In genomic region chr5:140396166-140396940, GRCm38 (mm10) we compare ENCODE assay signal across 10 mouse cellular contexts. TPM values are rescaled to one million over a fixed set of nuclear protein-coding genes. Genes with fewer than 3 reads are reported as not detected.
A peak's percentile ranks its signal among the peaks of the same experiment; 100 is the strongest.
DNase-seq lines count a peak whose midpoint lies in the region; ATAC-seq and TF ChIP-seq lines count a peak whose summit lies in the region.
"Had no signal": no experiment of that assay in that cellular context is flagged by ENCODE, and none has a peak within 500 bp of the region (broad histone marks: within the 10 kb centered on the region; RNA-seq: fewer than 3 reads in every experiment).

No protein-coding gene starts in this region.

- TF ChIP-seq CTCF in stomach, postnatal 0 days (IDR thresholded peaks at IDR 0.05; ENCODE audit: low read depth), result peak; percentile 76

- no peak for TF ChIP-seq EP300 in stomach, postnatal 0 days (optimal IDR thresholded peaks at IDR 0.05)

- DNase-seq in heart, postnatal 4 days, result peak; percentile 41
- DNase-seq in heart, adult 9 months (ENCODE audit: low spot score in 2 of 2), result no peak
- peak; percentile 40 for DNase-seq in urinary bladder, postnatal 14 days (ENCODE audit: low spot score)
- no peak for DNase-seq in urinary bladder, adult 2 months (ENCODE audit: low spot score)
- DNase-seq in kidney, postnatal 10 days, result peak; percentile 58
- DNase-seq in stomach, postnatal 0 days (ENCODE audit: low spot score), result peak; percentile 60
- no peak for DNase-seq in frontal cortex, postnatal 10 days (ENCODE audit: low spot score in 2 of 2)

- no peak overlapping the region for H3K4me3 ChIP-seq in stomach, postnatal 0 days (ENCODE audit: low read depth, low read length)
- H3K4me3 ChIP-seq: myocyte had no signal

- WGBS in stomach, postnatal 0 days, result 58% methylated on average over 8 of the region's 8 CpGs

- no peaks in the 10 kb centered on the region for H3K4me1 ChIP-seq in stomach, postnatal 0 days (replicated peaks; ENCODE audit: control insufficient read depth, insufficient read depth)

- H3K9ac ChIP-seq in stomach, postnatal 0 days (ENCODE audit: low read length), result no peak overlapping the region

- no peaks in the 10 kb centered on the region for H3K36me3 ChIP-seq in stomach, postnatal 0 days (ENCODE audit: control insufficient read depth, insufficient read depth, low read length)

- no peak for ATAC-seq in stomach, postnatal 0 days (ENCODE audit: low FRiP score, low TSS enrichment)
- ATAC-seq in erythroid progenitor cell, adult 5-6 weeks (replicated peaks; ENCODE audit: low FRiP score, poor library complexity, severe bottlenecking), result no peak

- no peak overlapping the region for H3K27ac ChIP-seq in stomach, postnatal 0 days (replicated peaks)

- no peak overlapping the region for H3K4me2 ChIP-seq in stomach, postnatal 0 days (replicated peaks; ENCODE audit: low read depth)

- H3K9me3 ChIP-seq in stomach, postnatal 0 days (ENCODE audit: control insufficient read depth, low read length), result no peaks in the 10 kb centered on the region

- H3K27me3 ChIP-seq in stomach, postnatal 0 days (ENCODE audit: control insufficient read depth, insufficient read depth, low read length), result no peaks in the 10 kb centered on the region

RNA-seq across cellular contexts. Expression of gene Snx8, which starts 7.3 kb away (rescaled TPM):
- 10 to 100 TPM; 19.6 to 20.0 TPM for total RNA-seq in heart, postnatal 4 days (2021)
- polyA plus RNA-seq in urinary bladder, adult 2 months (2012; rRNA removed), result 18.6 and 19.4 TPM in 2 replicates
- 8.0 and 8.6 TPM in 2 replicates for polyA plus RNA-seq in stomach, postnatal 0 days (2015; fragmentation: Nextera tagmentation; extraction: Ambion mirVana)
- 0.84 and 1.1 TPM in 2 replicates for total RNA-seq in erythroid progenitor cell, adult 5-6 weeks (2015; ENCODE audit: low replicate concordance)
- total RNA-seq in erythroid progenitor cell, adult 5-6 weeks (2017; ENCODE audit: low replicate concordance), result 1.0 TPM in 1 of 2 replicates, not detected in the other

RNA-seq across cellular contexts. Expression of gene Eif3b, which starts 22.8 kb away (rescaled TPM):
- 100 to 1,000 TPM; 118 to 122 TPM for total RNA-seq in heart, postnatal 4 days (2021)
- polyA plus RNA-seq in urinary bladder, adult 2 months (2012; rRNA removed), result 98.8 and 135 TPM in 2 replicates
- polyA plus RNA-seq in stomach, postnatal 0 days (2015; fragmentation: Nextera tagmentation; extraction: Ambion mirVana), result 61.8 and 66.5 TPM in 2 replicates
- 44.7 and 110 TPM in 2 replicates for total RNA-seq in erythroid progenitor cell, adult 5-6 weeks (2015; ENCODE audit: low replicate concordance)
- total RNA-seq in erythroid progenitor cell, adult 5-6 weeks (2017; ENCODE audit: low replicate concordance), result 43.6 and 66.2 TPM in 2 replicates

RNA-seq across cellular contexts. Expression of gene Gm4869, which starts 49.1 kb away (rescaled TPM):
- not detected for total RNA-seq in heart, postnatal 4 days (2021)
- 0.96 and 1.0 TPM in 2 replicates for polyA plus RNA-seq in urinary bladder, adult 2 months (2012; rRNA removed)
- not detected in 2 replicates for polyA plus RNA-seq in stomach, postnatal 0 days (2015; fragmentation: Nextera tagmentation; extraction: Ambion mirVana)
- total RNA-seq in erythroid progenitor cell, adult 5-6 weeks (2015; ENCODE audit: low replicate concordance), result not detected in 2 replicates
- total RNA-seq in erythroid progenitor cell, adult 5-6 weeks (2017; ENCODE audit: low replicate concordance), result not detected in 2 replicates
- polyA plus RNA-seq: intestine, embryonic 14.5 days had no signal

Comparison
In these comparisons a context has a peak if more than half of its experiments do, and no peak if none do; other contexts are left out.
1. DNase-seq: peak in heart, postnatal 4 days (single experiment), urinary bladder, postnatal 14 days (single experiment), kidney, postnatal 10 days (single experiment) and stomach, postnatal 0 days (single experiment); none in heart, adult 9 months (0 of 2), urinary bladder, adult 2 months (single experiment) and frontal cortex, postnatal 10 days (0 of 2).
2. RNA of gene Snx8, which starts 7.3 kb away (total RNA-seq): 19.6 to 20.0 TPM in heart, postnatal 4 days; 0.84 to 1.1 TPM in erythroid progenitor cell, adult 5-6 weeks; every median in the first group is over 4 times any median in the second.